Mouse (Mus musculus) kidney, embryonic 14.5 days (tissue): ENCODE measurements around the gene Mertk. TPM values are rescaled to one million over a fixed set of nuclear protein-coding genes. Genes with fewer than 3 reads are reported as not detected.

ENCODE experiments used
- ATAC-seq: fragments of 200-750 bp; cut with Nextera tagmentation; 2 replicates; pipeline ENCODE4 v1.8.0; 2017; ENCODE audit warnings: moderate number of reproducible peaks, mild to moderate bottlenecking, moderate TSS enrichment, moderate library complexity; ENCODE audit not compliant: low FRiP score, low TSS enrichment
- H3K27ac ChIP-seq: fragments of 300-500 bp; sonication (generic); 2 replicates; pipeline ENCODE4 v1.5.1; 2014; ENCODE audit warnings: low read depth, mild to moderate bottlenecking, low read length, moderate library complexity, mixed read lengths
- H3K27me3 ChIP-seq: fragments of 300-500 bp; sonication (generic); 2 replicates; pipeline ENCODE4 v1.6.1; 2014; ENCODE audit warnings: mild to moderate bottlenecking, low read length; ENCODE audit not compliant: control insufficient read depth, insufficient read depth
- H3K36me3 ChIP-seq: fragments of 300-500 bp; sonication (generic); 2 replicates; pipeline ENCODE4 v1.6.1; 2014; ENCODE audit warnings: low read length, mixed read lengths; ENCODE audit not compliant: control insufficient read depth, insufficient read depth
- H3K4me1 ChIP-seq: fragments of 300-500 bp; sonication (generic); 2 replicates; pipeline ENCODE4 v1.6.1; 2014; ENCODE audit warnings: low read length, mixed read lengths; ENCODE audit not compliant: control insufficient read depth, insufficient read depth
- H3K4me2 ChIP-seq: fragments of 300-500 bp; sonication (generic); replicated peaks from 2 replicates; pipeline ENCODE4 v1.6.1; 2014; ENCODE audit warnings: low read depth, mild to moderate bottlenecking, low read length
- H3K4me3 ChIP-seq: fragments of 300-500 bp; sonication (generic); 2 replicates; pipeline ENCODE4 v1.5.1; 2014; ENCODE audit warnings: mild to moderate bottlenecking, low read length
- H3K9ac ChIP-seq: fragments of 300-500 bp; sonication (generic); 2 replicates; pipeline ENCODE4 v1.6.1; 2014; ENCODE audit warnings: low read depth, mild to moderate bottlenecking, low read length, moderate library complexity
- H3K9me3 ChIP-seq: fragments of 300-500 bp; sonication (generic); 2 replicates; pipeline ENCODE4 v1.6.1; 2016; ENCODE audit warnings: low read length; ENCODE audit not compliant: control insufficient read depth
- WGBS: fragments of 180-500 bp; shearing (Covaris S2); extraction: QIAGEN DNeasy Blood & Tissue Kit; methylation state at CpG from one replicate; pipeline ENCODE4 v1.1.7; 2014; 5-methylcytosine and 5-hydroxymethylcytosine counted together
- polyA plus RNA-seq: library from polyadenylated mRNA; unstranded; fragments of >200 nt; fragmentation: Nextera tagmentation; extraction: Ambion mirVana; gene quantifications from 2 replicates; pipeline ENCODE4 v1.2.1, GENCODE M21; 2014

Mertk gene
- polyA plus RNA-seq, 1 experiment from 2014 or later = 10.3 TPM

GRCm38 (mm10) chr2:128713548-128714003 lies 14.8 kb downstream of the Mertk start:
- no peak overlapping the region for H3K9ac ChIP-seq
- H3K27me3 ChIP-seq = no peaks in the 10 kb centered on the region
- H3K36me3 ChIP-seq = 0 out of 2 replicates have a peak, but pooled peaks cover 2% of the 10 kb centered on the region
- peak; percentile 47 for ATAC-seq
- no peak overlapping the region for H3K4me3 ChIP-seq
- 33% methylated on average over 5 of the region's 5 CpGs for WGBS
- H3K4me2 ChIP-seq = no peak overlapping the region
- no peaks in the 10 kb centered on the region for H3K9me3 ChIP-seq
- H3K4me1 ChIP-seq = peaks cover 38% of the 10 kb centered on the region
- peak overlapping the region; percentile 91 for H3K27ac ChIP-seq

- Histone ChIP-seq H3K9ac (no peak overlapping the region), H3K27ac (peak overlapping the region; percentile 91), H3K9me3 (no peaks in the 10 kb centered on the region), H3K27me3 (no peaks in the 10 kb centered on the region), H3K4me3 (no peak overlapping the region), H3K36me3 (0 out of 2 replicates have a peak, but pooled peaks cover 3% of the 10 kb centered on the region), H3K4me1 (peaks cover 38% of the 10 kb centered on the region), H3K4me2 (no peak overlapping the region)
- ATAC-seq = peak; percentile 90
- WGBS = 22% methylated on average over 7 of the region's 7 CpGs
Observed at GRCm38 (mm10) chr2:128714724-128715241, 16.0 kb downstream of the Mertk start.

GRCm38 (mm10) chr2:128715979-128716378 lies 17.2 kb downstream of the Mertk start:
- 90% methylated on average over 1 of the region's 1 CpGs for WGBS
- no peak overlapping the region for H3K4me3 ChIP-seq
- no peak overlapping the region for H3K4me2 ChIP-seq
- H3K9ac ChIP-seq = no peak overlapping the region
- no peak for ATAC-seq
- H3K27me3 ChIP-seq = no peaks in the 10 kb centered on the region
- peaks cover 33% of the 10 kb centered on the region for H3K4me1 ChIP-seq
- peak overlapping the region; percentile 91; the same call in 1 of the 2 replicates for H3K27ac ChIP-seq
- no peaks in the 10 kb centered on the region; the same call in 1 of the 2 replicates for H3K9me3 ChIP-seq
- H3K36me3 ChIP-seq = 0 out of 2 replicates have a peak, but pooled peaks cover 3% of the 10 kb centered on the region

GRCm38 (mm10) chr2:128719380-128719779 lies 20.6 kb downstream of the Mertk start:
- 92% methylated on average over 2 of the region's 2 CpGs for WGBS
- Histone ChIP-seq H3K27me3 (no peaks in the 10 kb centered on the region), H3K9ac (no peak overlapping the region), H3K36me3 (0 out of 2 replicates have a peak, but pooled peaks cover 3% of the 10 kb centered on the region), H3K4me2 (no peak overlapping the region), H3K9me3 (no peaks in the 10 kb centered on the region; the same call in 1 of the 2 replicates), H3K27ac (no peak overlapping the region), H3K4me1 (peaks cover 17% of the 10 kb centered on the region), H3K4me3 (no peak overlapping the region)
- ATAC-seq = no peak

- H3K9me3 ChIP-seq = no peaks in the 10 kb centered on the region; the same call in 1 of the 2 replicates
- H3K4me2 ChIP-seq = no peak overlapping the region
- H3K36me3 ChIP-seq = 0 out of 2 replicates have a peak, but pooled peaks cover 3% of the 10 kb centered on the region
- H3K9ac ChIP-seq = no peak overlapping the region
- no peaks in the 10 kb centered on the region for H3K27me3 ChIP-seq
- H3K4me1 ChIP-seq = no peaks in the 10 kb centered on the region
- peak overlapping the region; percentile 42; the same call in 1 of the 2 replicates for H3K27ac ChIP-seq
- H3K4me3 ChIP-seq = no peak overlapping the region
- WGBS = 86% methylated on average over 5 of the region's 5 CpGs
- ATAC-seq = no peak
Observed at GRCm38 (mm10) chr2:128722106-128722710, 23.5 kb downstream of the Mertk start.

GRCm38 (mm10) chr2:128726067-128726466 lies 27.3 kb downstream of the Mertk start:
- no peak overlapping the region for H3K4me3 ChIP-seq
- no peak overlapping the region for H3K9ac ChIP-seq
- no peak overlapping the region for H3K4me2 ChIP-seq
- no peaks in the 10 kb centered on the region for H3K27me3 ChIP-seq
- WGBS = 87% methylated on average over 5 of the region's 5 CpGs
- H3K9me3 ChIP-seq = no peaks in the 10 kb centered on the region; the same call in 1 of the 2 replicates
- H3K36me3 ChIP-seq = 0 out of 2 replicates have a peak, but pooled peaks cover 3% of the 10 kb centered on the region
- no peak overlapping the region for H3K27ac ChIP-seq
- ATAC-seq = no peak
- peaks cover 7% of the 10 kb centered on the region; the same call in 1 of the 2 replicates for H3K4me1 ChIP-seq

GRCm38 (mm10) chr2:128726626-128727025 lies 27.9 kb downstream of the Mertk start:
- H3K27ac ChIP-seq = no peak overlapping the region
- no peaks in the 10 kb centered on the region for H3K27me3 ChIP-seq
- H3K36me3 ChIP-seq = 0 out of 2 replicates have a peak, but pooled peaks cover 3% of the 10 kb centered on the region
- ATAC-seq = no peak
- no peak overlapping the region for H3K4me2 ChIP-seq
- H3K9ac ChIP-seq = no peak overlapping the region
- WGBS = 77% methylated on average over 7 of the region's 7 CpGs
- peaks cover 7% of the 10 kb centered on the region; the same call in 1 of the 2 replicates for H3K4me1 ChIP-seq
- H3K9me3 ChIP-seq = no peaks in the 10 kb centered on the region
- no peak overlapping the region for H3K4me3 ChIP-seq

- H3K4me3 ChIP-seq = no peak overlapping the region
- 63% methylated on average over 3 of the region's 3 CpGs for WGBS
Observed at GRCm38 (mm10) chr2:128727552-128727951, 28.8 kb downstream of the Mertk start.

GRCm38 (mm10) chr2:128728066-128728465 lies 29.3 kb downstream of the Mertk start:
- peaks cover 7% of the 10 kb centered on the region; the same call in 1 of the 2 replicates for H3K4me1 ChIP-seq
- no peak overlapping the region for H3K4me2 ChIP-seq
- 0 out of 2 replicates have a peak, but pooled peaks cover 3% of the 10 kb centered on the region for H3K36me3 ChIP-seq
- 88% methylated on average over 4 of the region's 4 CpGs for WGBS
- no peaks in the 10 kb centered on the region for H3K9me3 ChIP-seq
- no peak for ATAC-seq
- no peak overlapping the region for H3K27ac ChIP-seq
- H3K4me3 ChIP-seq = no peak overlapping the region
- no peaks in the 10 kb centered on the region for H3K27me3 ChIP-seq
- no peak overlapping the region for H3K9ac ChIP-seq

More at GRCm38 (mm10) chr2:128727552-128727951, 28.8 kb downstream of the Mertk start:
- Histone ChIP-seq H3K36me3 (0 out of 2 replicates have a peak, but pooled peaks cover 3% of the 10 kb centered on the region), H3K27me3 (no peaks in the 10 kb centered on the region), H3K27ac (no peak overlapping the region), H3K9me3 (no peaks in the 10 kb centered on the region), H3K4me1 (peaks cover 7% of the 10 kb centered on the region; the same call in 1 of the 2 replicates), H3K9ac (no peak overlapping the region), H3K4me2 (no peak overlapping the region)
- no peak for ATAC-seq
